Mouse (Mus musculus): ENCODE results near the gene Hdac9. TPM values are rescaled to one million over a fixed set of nuclear protein-coding genes. Genes with fewer than 3 reads are reported as not detected.

Gene Hdac9
- polyA plus RNA-seq, 1 experiment, result 11.1 TPM

DNA sequence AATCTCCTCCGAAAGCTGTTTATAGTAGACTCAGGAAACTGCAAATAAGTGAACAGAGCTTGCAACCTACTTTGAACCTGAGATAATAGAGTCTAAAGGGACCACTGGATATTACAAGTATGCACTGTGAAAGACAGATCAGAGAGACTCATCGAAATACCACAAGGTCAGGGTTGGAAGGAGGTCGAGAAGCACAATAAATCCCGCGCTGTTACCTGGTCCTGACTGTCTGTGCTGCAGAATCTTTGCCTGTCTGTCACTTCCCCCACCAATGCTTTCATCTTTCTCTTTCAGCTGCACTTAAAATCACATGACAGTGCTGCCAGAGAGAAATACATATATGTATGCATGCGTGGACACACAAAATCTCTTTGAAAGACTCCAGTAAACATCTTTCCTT, 760.6 kb downstream of the Hdac9 start:
- H3K4me3 ChIP-seq (ENCODE audit: insufficient read depth, low read length), result no peak overlapping the region
- no peak for TF ChIP-seq POLR2A (IDR thresholded peaks at IDR 0.05; ENCODE audit: borderline replicate concordance, low read depth, low read length)
- TF ChIP-seq CTCF (IDR thresholded peaks at IDR 0.05; ENCODE audit: low read depth, low read length), result no peak
- no peak overlapping the region for H3K27ac ChIP-seq (ENCODE audit: insufficient read depth, low read depth, low read length)
- no peaks in the 10 kb centered on the region for H3K4me1 ChIP-seq (ENCODE audit: control insufficient read depth, insufficient read depth, low read length)

DNA sequence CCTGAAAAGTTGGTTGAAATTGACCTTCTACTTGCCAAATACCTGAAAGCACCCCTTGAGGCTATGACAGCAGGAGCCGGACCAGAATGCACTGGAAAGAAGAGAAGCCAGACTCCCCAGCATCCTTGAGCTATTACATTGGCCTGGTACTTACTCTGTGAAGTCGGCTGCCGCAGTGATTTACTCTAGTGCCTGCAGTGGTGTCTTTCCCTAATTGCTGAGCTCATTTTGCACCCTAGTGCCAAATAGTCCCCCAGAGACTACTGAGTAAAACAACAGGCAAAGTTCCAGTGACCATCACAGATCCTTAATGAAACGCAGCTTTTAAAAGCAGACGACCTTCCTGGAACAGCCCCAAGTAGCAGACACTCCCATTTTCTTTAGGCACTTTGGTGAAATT, 761.2 kb downstream of the Hdac9 start:
- Histone ChIP-seq H3K4me1 (ENCODE audit: control insufficient read depth, insufficient read depth, low read length) (no peaks in the 10 kb centered on the region), H3K4me3 (ENCODE audit: insufficient read depth, low read length) (no peak overlapping the region), H3K27ac (ENCODE audit: insufficient read depth, low read depth, low read length) (no peak overlapping the region)
- TF ChIP-seq CTCF (IDR thresholded peaks at IDR 0.05; ENCODE audit: low read depth, low read length), result no peak
- TF ChIP-seq POLR2A (IDR thresholded peaks at IDR 0.05; ENCODE audit: borderline replicate concordance, low read depth, low read length), result no peak

DNA sequence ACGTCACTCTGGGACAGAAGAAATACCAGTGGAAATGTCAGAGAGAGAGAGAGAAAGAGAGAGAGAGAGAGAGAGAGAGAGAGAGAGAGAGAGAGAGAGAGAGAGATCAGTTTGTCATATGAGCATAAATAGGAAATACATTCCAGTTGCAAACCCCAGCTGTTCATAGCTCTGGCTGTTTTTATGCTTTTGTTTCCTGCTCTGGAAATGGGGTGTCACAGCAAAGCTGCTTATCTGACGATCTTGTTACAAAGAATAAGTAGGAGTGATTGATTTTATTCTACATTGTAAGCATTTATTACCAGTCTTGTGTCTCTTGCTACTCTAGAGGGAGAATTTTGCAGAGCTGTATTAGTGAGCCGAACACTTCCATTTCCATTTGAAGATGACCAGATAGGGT, 762.1 kb downstream of the Hdac9 start:
- H3K27ac ChIP-seq (ENCODE audit: insufficient read depth, low read depth, low read length), result no peak overlapping the region
- TF ChIP-seq POLR2A (IDR thresholded peaks at IDR 0.05; ENCODE audit: borderline replicate concordance, low read depth, low read length) (no peak), CTCF (IDR thresholded peaks at IDR 0.05; ENCODE audit: low read depth, low read length) (no peak)
- no peaks in the 10 kb centered on the region for H3K4me1 ChIP-seq (ENCODE audit: control insufficient read depth, insufficient read depth, low read length)
- H3K4me3 ChIP-seq (ENCODE audit: insufficient read depth, low read length), result no peak overlapping the region

DNA sequence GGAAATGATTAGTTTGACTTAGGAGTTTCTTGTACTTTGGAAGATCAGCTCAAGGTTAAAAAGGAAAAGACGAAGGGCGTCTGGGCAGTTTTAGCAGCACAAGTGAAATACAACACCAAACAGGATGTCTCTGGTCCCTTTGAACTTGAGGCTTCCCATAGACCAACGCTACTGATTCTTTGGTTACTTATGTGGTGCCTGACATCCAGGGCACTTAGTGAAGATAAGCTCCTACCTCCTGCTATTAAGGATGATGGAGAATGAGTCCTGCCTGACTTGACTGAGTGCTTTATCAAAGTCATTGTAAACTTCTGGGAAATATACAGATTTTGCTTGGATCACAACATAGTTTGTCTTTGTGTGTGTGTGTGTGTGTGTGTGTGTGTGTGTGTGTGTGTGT, 765.6 kb downstream of the Hdac9 start:
- no peak overlapping the region for H3K4me3 ChIP-seq (ENCODE audit: insufficient read depth, low read length)
- no peaks in the 10 kb centered on the region for H3K4me1 ChIP-seq (ENCODE audit: control insufficient read depth, insufficient read depth, low read length)
- no peak overlapping the region for H3K27ac ChIP-seq (ENCODE audit: insufficient read depth, low read depth, low read length)
- TF ChIP-seq POLR2A (IDR thresholded peaks at IDR 0.05; ENCODE audit: borderline replicate concordance, low read depth, low read length) (no peak), CTCF (IDR thresholded peaks at IDR 0.05; ENCODE audit: low read depth, low read length) (no peak)

DNA sequence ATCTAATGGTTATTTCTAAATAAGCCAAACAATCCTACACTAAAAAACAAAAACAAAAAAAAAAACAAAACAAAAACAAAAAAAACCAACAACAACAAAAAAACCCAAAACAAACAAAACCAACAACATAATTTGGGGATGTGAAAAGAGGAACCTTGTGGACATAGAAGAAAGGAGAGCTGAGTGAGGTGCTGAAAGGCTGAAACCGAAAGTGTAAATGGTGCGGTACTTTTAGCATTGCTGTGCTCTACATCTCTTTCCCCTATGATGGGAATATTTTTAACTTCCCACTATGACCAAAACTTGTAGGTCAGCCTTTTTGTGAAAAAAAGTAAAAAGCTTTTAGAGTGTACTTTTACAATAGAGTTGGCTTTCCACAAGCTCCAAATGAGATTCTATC, 774.2 kb downstream of the Hdac9 start:
- Histone ChIP-seq H3K4me1 (ENCODE audit: control insufficient read depth, insufficient read depth, low read length) (no peaks in the 10 kb centered on the region; the same call in 1 of the 2 replicates), H3K4me3 (ENCODE audit: insufficient read depth, low read length) (no peak overlapping the region), H3K27ac (ENCODE audit: insufficient read depth, low read depth, low read length) (no peak overlapping the region)
- TF ChIP-seq POLR2A (IDR thresholded peaks at IDR 0.05; ENCODE audit: borderline replicate concordance, low read depth, low read length) (no peak), CTCF (IDR thresholded peaks at IDR 0.05; ENCODE audit: low read depth, low read length) (no peak)

DNA sequence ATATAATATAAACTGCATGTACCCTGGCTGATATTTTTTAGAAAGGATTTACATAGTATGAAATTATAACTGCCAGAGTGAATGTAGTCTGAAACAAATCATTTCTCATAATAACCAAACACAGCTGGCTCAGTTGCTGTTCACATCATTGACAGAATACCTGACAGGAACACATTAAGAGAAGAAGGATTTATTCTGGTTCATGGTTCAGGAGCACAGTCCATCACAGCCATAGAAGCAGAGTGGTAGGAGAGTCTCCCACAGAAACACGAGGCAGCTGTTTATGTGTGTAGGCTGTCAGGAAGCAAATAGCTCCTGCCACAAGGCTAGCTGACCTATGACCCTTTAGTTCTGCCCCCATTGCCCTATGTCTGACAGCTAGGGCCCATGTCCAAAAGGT, 803.6 kb downstream of the Hdac9 start:
- TF ChIP-seq POLR2A (IDR thresholded peaks at IDR 0.05; ENCODE audit: borderline replicate concordance, low read depth, low read length) (no peak), CTCF (IDR thresholded peaks at IDR 0.05; ENCODE audit: low read depth, low read length) (no peak)
- Histone ChIP-seq H3K27ac (ENCODE audit: insufficient read depth, low read depth, low read length) (no peak overlapping the region), H3K4me3 (ENCODE audit: insufficient read depth, low read length) (no peak overlapping the region), H3K4me1 (ENCODE audit: control insufficient read depth, insufficient read depth, low read length) (no peaks in the 10 kb centered on the region)

DNA sequence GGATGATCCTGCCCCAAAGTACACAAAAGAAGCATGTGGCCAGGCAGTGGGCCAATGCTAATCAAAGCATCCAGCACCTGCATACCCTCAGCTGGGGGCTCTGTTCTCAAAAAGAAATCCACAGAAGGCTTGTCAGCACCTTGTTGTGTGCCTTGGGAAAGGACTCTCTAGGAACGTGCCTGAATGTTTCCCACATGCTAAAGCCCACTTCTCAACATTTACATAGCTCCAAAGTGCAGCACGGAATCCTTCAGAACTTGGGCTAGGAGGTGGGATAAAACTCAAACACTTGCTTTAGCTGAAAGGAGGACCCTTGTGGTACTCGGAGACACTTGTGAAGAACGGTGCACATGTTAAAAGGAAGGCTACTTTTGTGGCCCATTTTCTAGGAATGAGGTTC, 823.9 kb downstream of the Hdac9 start:
- H3K27ac ChIP-seq (ENCODE audit: insufficient read depth, low read depth, low read length), result no peak overlapping the region
- TF ChIP-seq POLR2A (IDR thresholded peaks at IDR 0.05; ENCODE audit: borderline replicate concordance, low read depth, low read length), result no peak
- no peak for TF ChIP-seq CTCF (IDR thresholded peaks at IDR 0.05; ENCODE audit: low read depth, low read length)
- 0 out of 2 replicates have a peak, but pooled peaks cover 2% of the 10 kb centered on the region for H3K4me1 ChIP-seq (ENCODE audit: control insufficient read depth, insufficient read depth, low read length)
- H3K4me3 ChIP-seq (ENCODE audit: insufficient read depth, low read length), result no peak overlapping the region

DNA sequence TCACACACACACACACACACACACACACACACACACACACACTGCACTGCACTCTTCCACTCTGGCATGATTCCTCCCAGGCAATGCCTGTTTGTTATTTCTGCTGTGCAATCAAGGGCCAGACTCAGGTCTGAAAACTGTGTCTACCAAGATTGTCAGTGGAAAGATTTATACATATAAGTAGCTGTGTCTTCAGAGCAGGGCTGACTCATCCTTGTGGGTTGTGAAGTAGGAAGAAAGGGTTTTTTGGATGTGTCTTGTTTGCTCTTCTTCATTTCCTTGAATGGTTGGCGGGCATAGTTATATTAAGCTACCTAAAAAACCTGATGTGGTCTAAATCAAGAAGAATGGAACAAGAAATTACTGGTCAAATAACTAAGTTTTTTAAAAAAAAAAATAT, 825.0 kb downstream of the Hdac9 start:
- no peak overlapping the region for H3K4me3 ChIP-seq (ENCODE audit: insufficient read depth, low read length)
- TF ChIP-seq POLR2A (IDR thresholded peaks at IDR 0.05; ENCODE audit: borderline replicate concordance, low read depth, low read length) (no peak), CTCF (IDR thresholded peaks at IDR 0.05; ENCODE audit: low read depth, low read length) (no peak)

DNA sequence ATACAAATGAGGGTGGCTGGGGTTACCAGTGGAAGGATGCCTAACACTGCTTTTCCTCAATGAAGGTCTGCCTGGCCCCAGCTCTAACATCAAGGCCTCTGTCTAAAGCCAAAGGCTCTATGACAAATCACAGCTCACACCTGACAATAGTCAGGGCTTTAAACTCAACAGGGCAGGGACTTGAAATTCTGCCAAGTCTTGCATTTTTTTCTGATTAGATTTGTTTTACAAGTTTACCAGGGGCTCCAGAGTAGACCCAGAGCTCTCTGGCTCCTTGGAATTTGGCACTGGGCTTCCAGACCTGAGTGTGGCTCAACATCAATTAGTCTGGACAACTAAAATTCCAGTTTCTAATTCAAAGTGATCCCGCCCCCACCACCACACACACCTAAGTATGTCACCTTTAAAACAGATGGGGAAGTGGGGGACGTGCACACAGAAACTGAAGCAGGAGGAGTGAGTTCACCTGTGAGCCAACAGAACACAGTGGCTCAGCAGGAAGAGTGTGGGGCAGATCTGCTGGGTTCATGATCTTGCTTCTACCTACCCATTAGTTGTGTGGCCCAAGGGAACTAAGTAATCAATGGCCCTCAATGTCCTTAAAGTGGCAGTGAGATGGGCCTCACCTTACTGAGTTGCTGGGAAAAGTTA, 829.5 kb downstream of the Hdac9 start:
- Histone ChIP-seq H3K4me1 (ENCODE audit: control insufficient read depth, insufficient read depth, low read length) (0 out of 2 replicates have a peak, but pooled peaks cover 2% of the 10 kb centered on the region), H3K4me3 (ENCODE audit: insufficient read depth, low read length) (no peak overlapping the region), H3K27ac (ENCODE audit: insufficient read depth, low read depth, low read length) (no peak overlapping the region)
- TF ChIP-seq CTCF (IDR thresholded peaks at IDR 0.05; ENCODE audit: low read depth, low read length) (no peak), POLR2A (IDR thresholded peaks at IDR 0.05; ENCODE audit: borderline replicate concordance, low read depth, low read length) (no peak)

More for the DNA sequence above, 825.0 kb downstream of the Hdac9 start:
- H3K4me1 ChIP-seq (ENCODE audit: control insufficient read depth, insufficient read depth, low read length), result 0 out of 2 replicates have a peak, but pooled peaks cover 2% of the 10 kb centered on the region
- H3K27ac ChIP-seq (ENCODE audit: insufficient read depth, low read depth, low read length), result no peak overlapping the region

DNA sequence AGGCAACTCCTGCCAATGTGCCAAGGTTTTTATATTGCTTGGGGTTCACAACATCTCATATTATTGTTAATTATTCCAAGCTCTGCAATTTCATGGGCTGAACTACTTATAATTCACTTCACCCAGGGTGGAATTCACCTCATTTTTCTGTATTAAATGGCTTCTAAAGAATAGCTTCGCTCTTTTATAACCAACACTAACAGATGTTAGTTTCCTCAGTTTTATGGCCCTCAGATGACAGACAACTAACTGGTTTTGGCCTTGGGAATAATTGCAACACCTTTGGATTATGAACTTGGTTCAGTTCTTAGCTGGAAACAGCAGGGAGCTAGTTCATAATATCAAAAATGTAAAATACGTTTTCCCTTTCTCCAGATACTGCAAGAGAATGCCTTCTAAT, 839.9 kb downstream of the Hdac9 start:
- H3K27ac ChIP-seq (ENCODE audit: insufficient read depth, low read depth, low read length), result no peak overlapping the region
- H3K4me3 ChIP-seq (ENCODE audit: insufficient read depth, low read length), result no peak overlapping the region
- TF ChIP-seq POLR2A (IDR thresholded peaks at IDR 0.05; ENCODE audit: borderline replicate concordance, low read depth, low read length) (no peak), CTCF (IDR thresholded peaks at IDR 0.05; ENCODE audit: low read depth, low read length) (no peak)
- H3K4me1 ChIP-seq (ENCODE audit: control insufficient read depth, insufficient read depth, low read length), result no peaks in the 10 kb centered on the region; the same call in 1 of the 2 replicates

Measured in bone marrow macrophage, adult 2 months (primary cell).